Mouse (Mus musculus) heart, embryonic 14.5 days (tissue): ENCODE results near the gene Zfp800. TPM values are rescaled to one million over a fixed set of nuclear protein-coding genes. Genes with fewer than 3 reads are reported as not detected.

ENCODE experiments used
- ATAC-seq: fragments of 200-750 bp; cut with Nextera tagmentation; 2 replicates; pipeline ENCODE4 v1.8.0; 2017; ENCODE audit warnings: low read depth, moderate TSS enrichment; ENCODE audit not compliant: insufficient number of reproducible peaks, insufficient read depth, low FRiP score
- H3K27ac ChIP-seq, 2 experiments: fragments of 200-500 bp in 1 of 2; fragments of 300-500 bp in 1 of 2; sonication (generic) in 1 of 2; replicated peaks in 1 of 2; 2 replicates each; pipeline ENCODE4 v1.5.1; 2012 to 2014; ENCODE audit warnings: low read depth in 2 of 2, low read length in 2 of 2, control low read depth in 1 of 2, mild to moderate bottlenecking in 1 of 2, mixed read lengths in 1 of 2; ENCODE audit not compliant: control insufficient read depth in 1 of 2, insufficient read depth in 1 of 2
- H3K27me3 ChIP-seq: fragments of 300-500 bp; sonication (generic); 2 replicates; pipeline ENCODE4 v1.6.1; 2014; ENCODE audit warnings: mild to moderate bottlenecking, low read length, control low read depth; ENCODE audit not compliant: control insufficient read depth, insufficient read depth
- H3K36me3 ChIP-seq: fragments of 300-500 bp; sonication (generic); 2 replicates; pipeline ENCODE4 v1.6.1; 2014; ENCODE audit warnings: mild to moderate bottlenecking, control low read depth, low read length, mixed read lengths; ENCODE audit not compliant: control insufficient read depth, insufficient read depth
- H3K4me1 ChIP-seq, 2 experiments: fragments of 200-500 bp in 1 of 2; fragments of 300-500 bp in 1 of 2; sonication (generic) in 1 of 2; 2 replicates each; pipeline ENCODE4 v1.6.1; 2012 to 2014; ENCODE audit warnings: low read length in 2 of 2, control low read depth in 1 of 2, mixed read lengths in 1 of 2; ENCODE audit not compliant: control insufficient read depth in 2 of 2, insufficient read depth in 2 of 2
- H3K4me2 ChIP-seq: fragments of 300-500 bp; sonication (generic); 2 replicates; pipeline ENCODE4 v1.6.1; 2014; ENCODE audit warnings: mild to moderate bottlenecking, low read length
- H3K4me3 ChIP-seq, 2 experiments: fragments of 200-500 bp in 1 of 2; fragments of 300-500 bp in 1 of 2; sonication (generic) in 1 of 2; 2 replicates each; pipeline ENCODE4 v1.5.1; 2012 to 2014; ENCODE audit warnings: low read length in 2 of 2, mild to moderate bottlenecking in 2 of 2, control low read depth in 1 of 2, low read depth in 1 of 2, moderate library complexity in 1 of 2; ENCODE audit not compliant: control insufficient read depth in 1 of 2, insufficient read depth in 1 of 2
- H3K9ac ChIP-seq: fragments of 300-500 bp; sonication (generic); 2 replicates; pipeline ENCODE4 v1.6.1; 2014; ENCODE audit warnings: mild to moderate bottlenecking, low read length
- H3K9me3 ChIP-seq: fragments of 300-500 bp; sonication (generic); 2 replicates; pipeline ENCODE4 v1.6.1; 2016; ENCODE audit warnings: low read length, control low read depth; ENCODE audit not compliant: control insufficient read depth
- WGBS: fragments of 180-500 bp; shearing (Covaris S2); extraction: QIAGEN DNeasy Blood & Tissue Kit; methylation state at CpG from one replicate; pipeline ENCODE4 v1.1.7; 2014; 5-methylcytosine and 5-hydroxymethylcytosine counted together
- polyA plus RNA-seq: library from polyadenylated mRNA; unstranded; fragments of >200 nt; fragmentation: Nextera tagmentation; extraction: Ambion mirVana; gene quantifications from 2 replicates; pipeline ENCODE4 v1.2.1, GENCODE M21; 2014

The Zfp800 gene
- polyA plus RNA-seq, 1 experiment from 2014 or later, result 15.6 TPM

GRCm38 (mm10) chr6:28261307-28262197 lies 136.3 kb downstream of the Zfp800 start:
- WGBS, result under 1% methylated on average over 86 of the region's 131 CpGs
- ATAC-seq, result peak; percentile 98
- no peaks in the 10 kb centered on the region for H3K27me3 ChIP-seq
- H3K9ac ChIP-seq, result peak overlapping the region; percentile 90
- H3K4me2 ChIP-seq, result peak overlapping the region; percentile 88
- peaks cover 24% of the 10 kb centered on the region for H3K36me3 ChIP-seq
- peak overlapping the region; percentile 87 to 90 for H3K27ac ChIP-seq
- no peaks in the 10 kb centered on the region for H3K9me3 ChIP-seq
- H3K4me3 ChIP-seq, result peak overlapping the region; percentile 84 to 97
- peaks cover 4 to 9% of the 10 kb centered on the region in 2 experiments for H3K4me1 ChIP-seq

- ATAC-seq, result no peak
- peaks cover 32% of the 10 kb centered on the region for H3K36me3 ChIP-seq
- peak overlapping the region; percentile 84 to 97 for H3K4me3 ChIP-seq
- peak overlapping the region in 1 of 2 experiments; percentile 90; a peak in 2 of 4 replicates for H3K27ac ChIP-seq
- H3K27me3 ChIP-seq, result no peaks in the 10 kb centered on the region
- H3K4me2 ChIP-seq, result peak overlapping the region; percentile 88
- WGBS, result 2% methylated on average over 62 of the region's 64 CpGs
- H3K9ac ChIP-seq, result peak overlapping the region; percentile 90
- H3K4me1 ChIP-seq, result peaks cover 4 to 9% of the 10 kb centered on the region in 2 experiments
- H3K9me3 ChIP-seq, result no peaks in the 10 kb centered on the region
Observed at GRCm38 (mm10) chr6:28260425-28261191, 137.2 kb downstream of the Zfp800 start.

- Histone ChIP-seq H3K4me3 (no peak overlapping the region), H3K4me1 (peaks cover 4 to 9% of the 10 kb centered on the region in 2 experiments), H3K9ac (no peak overlapping the region), H3K27me3 (no peaks in the 10 kb centered on the region), H3K4me2 (no peak overlapping the region), H3K9me3 (no peaks in the 10 kb centered on the region), H3K27ac (no peak overlapping the region), H3K36me3 (peaks cover 40% of the 10 kb centered on the region)
- no peak for ATAC-seq
- WGBS, result 90% methylated on average over 5 of the region's 5 CpGs
Observed at GRCm38 (mm10) chr6:28259750-28260149, 138.1 kb downstream of the Zfp800 start.

- no peak overlapping the region for H3K4me2 ChIP-seq
- no peaks in the 10 kb centered on the region for H3K27me3 ChIP-seq
- 50% methylated on average over 1 of the region's 1 CpGs for WGBS
- peaks cover 4 to 9% of the 10 kb centered on the region in 2 experiments for H3K4me1 ChIP-seq
- peaks cover 49% of the 10 kb centered on the region for H3K36me3 ChIP-seq
- H3K27ac ChIP-seq, result no peak overlapping the region
- H3K9ac ChIP-seq, result no peak overlapping the region
- no peaks in the 10 kb centered on the region for H3K9me3 ChIP-seq
- no peak overlapping the region for H3K4me3 ChIP-seq
- no peak for ATAC-seq
Observed at GRCm38 (mm10) chr6:28258440-28258839, 139.4 kb downstream of the Zfp800 start.

- WGBS, result 61% methylated on average over 1 of the region's 1 CpGs
- H3K27ac ChIP-seq, result no peak overlapping the region
- no peak overlapping the region for H3K4me2 ChIP-seq
- H3K4me1 ChIP-seq, result peaks cover 4 to 9% of the 10 kb centered on the region in 2 experiments
- H3K36me3 ChIP-seq, result peaks cover 54% of the 10 kb centered on the region
- no peak overlapping the region for H3K4me3 ChIP-seq
- no peak for ATAC-seq
- no peaks in the 10 kb centered on the region for H3K27me3 ChIP-seq
- no peaks in the 10 kb centered on the region for H3K9me3 ChIP-seq
- no peak overlapping the region for H3K9ac ChIP-seq
Observed at GRCm38 (mm10) chr6:28257772-28258171, 140.0 kb downstream of the Zfp800 start.

- Histone ChIP-seq H3K36me3 (peaks cover 75% of the 10 kb centered on the region), H3K4me1 (no peaks in the 10 kb centered on the region), H3K4me3 (no peak overlapping the region), H3K9ac (no peak overlapping the region), H3K27me3 (no peaks in the 10 kb centered on the region), H3K27ac (no peak overlapping the region), H3K9me3 (no peaks in the 10 kb centered on the region), H3K4me2 (no peak overlapping the region)
- no peak for ATAC-seq
Observed at GRCm38 (mm10) chr6:28252790-28253189, 145.0 kb downstream of the Zfp800 start.

GRCm38 (mm10) chr6:28248211-28248610 lies 149.6 kb downstream of the Zfp800 start:
- H3K9ac ChIP-seq, result no peak overlapping the region
- ATAC-seq, result no peak
- H3K27me3 ChIP-seq, result no peaks in the 10 kb centered on the region
- no peak overlapping the region for H3K4me3 ChIP-seq
- no peaks in the 10 kb centered on the region for H3K4me1 ChIP-seq
- no peak overlapping the region for H3K27ac ChIP-seq
- H3K36me3 ChIP-seq, result peaks cover 56% of the 10 kb centered on the region
- no peak overlapping the region for H3K4me2 ChIP-seq
- no peaks in the 10 kb centered on the region for H3K9me3 ChIP-seq
- WGBS, result 80% methylated on average over 2 of the region's 2 CpGs
